In genomic region chr4:34429456-34430235, GRCm38 (mm10) we compare ENCODE assay signal across 10 mouse cellular contexts.
DNase-seq lines count a peak whose midpoint lies in the region; ATAC-seq lines count a peak whose summit lies in the region.
"Had no signal": no experiment of that assay in that cellular context is flagged by ENCODE, and none has a peak within 500 bp of the region (broad histone marks: within the 10 kb centered on the region; RNA-seq: fewer than 3 reads in every experiment).

No protein-coding gene starts in this region.

- H3K9ac ChIP-seq in embryonic facial prominence, embryonic 13.5 days: no peak overlapping the region
- H3K9ac ChIP-seq: midbrain, embryonic 12.5 days had no signal

- no peak for DNase-seq in embryonic facial prominence, embryonic 10.5 days (ENCODE audit: low spot score)
- DNase-seq in CD4-positive, CD25-positive, alpha-beta regulatory T cell, adult 2 months (ENCODE audit: low read depth, low spot score): peak; percentile 34
- DNase-seq in frontal cortex, postnatal 10 days (ENCODE audit: low spot score in 2 of 2): peak; percentile 9 to 11
- DNase-seq in kidney, postnatal 25 days: no peak
- DNase-seq in adrenal gland, postnatal 10 days: no peak
- DNase-seq in hindbrain, embryonic 10.5 days (ENCODE audit: low spot score): no peak
- DNase-seq: gastrocnemius, postnatal 10 days had no signal

- H3K27ac ChIP-seq in embryonic facial prominence, embryonic 13.5 days: no peak overlapping the region
- no peak overlapping the region for H3K27ac ChIP-seq in embryonic facial prominence, embryonic 10.5 days (replicated peaks)
- no peak overlapping the region for H3K27ac ChIP-seq in hindbrain, embryonic 10.5 days
- H3K27ac ChIP-seq: midbrain, embryonic 12.5 days had no signal

- H3K4me2 ChIP-seq in embryonic facial prominence, embryonic 13.5 days: 0 out of 2 replicates have a peak overlapping the region, but pooled peaks have one; percentile 7
- H3K4me2 ChIP-seq: midbrain, embryonic 12.5 days had no signal

- H3K36me3 ChIP-seq in embryonic facial prominence, embryonic 13.5 days: no peaks in the 10 kb centered on the region
- H3K36me3 ChIP-seq in embryonic facial prominence, embryonic 10.5 days (replicated peaks): no peaks in the 10 kb centered on the region
- no peaks in the 10 kb centered on the region for H3K36me3 ChIP-seq in hindbrain, embryonic 10.5 days
- H3K36me3 ChIP-seq: midbrain, embryonic 12.5 days had no signal

- no peaks in the 10 kb centered on the region for H3K27me3 ChIP-seq in embryonic facial prominence, embryonic 13.5 days
- no peaks in the 10 kb centered on the region for H3K27me3 ChIP-seq in embryonic facial prominence, embryonic 10.5 days (replicated peaks; ENCODE audit: low read depth, poor library complexity, severe bottlenecking)
- H3K27me3 ChIP-seq in hindbrain, embryonic 10.5 days (ENCODE audit: insufficient read depth, poor library complexity, severe bottlenecking): no peaks in the 10 kb centered on the region
- H3K27me3 ChIP-seq: midbrain, embryonic 12.5 days had no signal

- H3K4me1 ChIP-seq in embryonic facial prominence, embryonic 13.5 days: no peaks in the 10 kb centered on the region
- H3K4me1 ChIP-seq in embryonic facial prominence, embryonic 10.5 days: no peaks in the 10 kb centered on the region
- no peaks in the 10 kb centered on the region for H3K4me1 ChIP-seq in hindbrain, embryonic 10.5 days (replicated peaks)
- H3K4me1 ChIP-seq: midbrain, embryonic 12.5 days had no signal

- 70% methylated on average over 22 of the region's 22 CpGs for WGBS in embryonic facial prominence, embryonic 13.5 days
- WGBS in embryonic facial prominence, embryonic 10.5 days: 80% methylated on average over 22 of the region's 22 CpGs
- WGBS in hindbrain, embryonic 10.5 days: 80% methylated on average over 22 of the region's 22 CpGs

- no peaks in the 10 kb centered on the region for H3K9me3 ChIP-seq in embryonic facial prominence, embryonic 13.5 days
- no peaks in the 10 kb centered on the region for H3K9me3 ChIP-seq in embryonic facial prominence, embryonic 10.5 days
- H3K9me3 ChIP-seq in hindbrain, embryonic 10.5 days: no peaks in the 10 kb centered on the region
- H3K9me3 ChIP-seq: midbrain, embryonic 12.5 days had no signal

- no peak for ATAC-seq in embryonic facial prominence, embryonic 13.5 days (ENCODE audit: insufficient number of reproducible peaks, insufficient read depth, low FRiP score, low TSS enrichment, low read depth)
- peak; percentile 92 for ATAC-seq in megakaryocyte progenitor cell, adult 5-6 weeks (replicated peaks; ENCODE audit: poor library complexity)

- H3K4me3 ChIP-seq in embryonic facial prominence, embryonic 13.5 days: no peak overlapping the region
- H3K4me3 ChIP-seq in embryonic facial prominence, embryonic 10.5 days: no peak overlapping the region
- H3K4me3 ChIP-seq in hindbrain, embryonic 10.5 days: no peak overlapping the region
- H3K4me3 ChIP-seq: midbrain, embryonic 12.5 days had no signal

Comparison
In these comparisons a context has a peak if more than half of its experiments do, and no peak if none do; other contexts are left out.
1. DNase-seq: peak in CD4-positive, CD25-positive, alpha-beta regulatory T cell, adult 2 months (single experiment) and frontal cortex, postnatal 10 days (2 of 2); none in embryonic facial prominence, embryonic 10.5 days (single experiment), kidney, postnatal 25 days (0 of 2), adrenal gland, postnatal 10 days (single experiment) and hindbrain, embryonic 10.5 days (single experiment).